Mouse (Mus musculus) liver, embryonic 14.5 days (tissue): Measurements from ENCODE around the gene Gm20458. TPM values are rescaled to one million over a fixed set of nuclear protein-coding genes. Genes with fewer than 3 reads are reported as not detected.

Source experiments
- ATAC-seq: fragments of 200-750 bp; cut with Nextera tagmentation; 2 replicates; pipeline ENCODE4 v1.8.0; 2017; ENCODE audit warnings: moderate number of reproducible peaks, mild to moderate bottlenecking, moderate library complexity; ENCODE audit not compliant: insufficient read depth
- DNase-seq, 3 experiments: peaks; one replicate each; pipeline ENCODE4 v3.0.0-alpha.2; 2012 to 2013; ENCODE audit warnings: low read depth in 3 of 3, low spot score in 3 of 3
- H3K27ac ChIP-seq: fragments of 300-500 bp; sonication (generic); 2 replicates; pipeline ENCODE4 v1.5.1; 2014; ENCODE audit warnings: moderate library complexity, mild to moderate bottlenecking, control low read depth, inconsistent platforms
- H3K27me3 ChIP-seq: fragments of 300-500 bp; sonication (generic); 2 replicates; pipeline ENCODE4 v1.6.1; 2014; ENCODE audit warnings: mild to moderate bottlenecking, low read length, moderate library complexity; ENCODE audit not compliant: control insufficient read depth, insufficient read depth
- H3K36me3 ChIP-seq: fragments of 300-500 bp; sonication (generic); replicated peaks from 2 replicates; pipeline ENCODE4 v1.6.1; 2014; ENCODE audit warnings: low read depth; ENCODE audit not compliant: control insufficient read depth, insufficient read depth
- H3K4me1 ChIP-seq, 2 experiments: fragments of 200-500 bp in 1 of 2; fragments of 300-500 bp in 1 of 2; sonication (generic) in 1 of 2; replicated peaks; 2 replicates each; pipeline ENCODE4 v1.6.1; 2012 to 2014; ENCODE audit warnings: antibody characterized with exemption in 1 of 2, inconsistent platforms in 1 of 2, low read length in 1 of 2; ENCODE audit not compliant: control insufficient read depth in 2 of 2, insufficient read depth in 2 of 2
- H3K4me2 ChIP-seq: fragments of 300-500 bp; sonication (generic); 2 replicates; pipeline ENCODE4 v1.6.1; 2014; ENCODE audit warnings: low read depth, mild to moderate bottlenecking, control low read depth, moderate library complexity
- H3K4me3 ChIP-seq, 2 experiments: fragments of 200-500 bp in 1 of 2; fragments of 300-500 bp in 1 of 2; sonication (generic) in 1 of 2; 2 replicates each; pipeline ENCODE4 v1.5.1; 2012 to 2014; ENCODE audit warnings: low read depth in 2 of 2, low read length in 2 of 2, mild to moderate bottlenecking in 2 of 2, control low read depth in 1 of 2, inconsistent platforms in 1 of 2, moderate library complexity in 1 of 2; ENCODE audit not compliant: insufficient read depth in 1 of 2
- H3K9ac ChIP-seq: fragments of 300-500 bp; sonication (generic); replicated peaks from 2 replicates; pipeline ENCODE4 v1.6.1; 2014; ENCODE audit warnings: mild to moderate bottlenecking, control low read depth, moderate library complexity
- H3K9me3 ChIP-seq: fragments of 300-500 bp; sonication (generic); 2 replicates; pipeline ENCODE4 v1.6.1; 2016; ENCODE audit warnings: low read length, mixed read lengths; ENCODE audit not compliant: control insufficient read depth
- CTCF ChIP-seq: IDR thresholded peaks from 2 replicates; pipeline ENCODE4 v1.5.1; 2016; ENCODE audit warnings: antibody characterized with exemption, low read depth, control low read depth
- EP300 ChIP-seq: IDR thresholded peaks from 2 replicates; pipeline ENCODE4 v1.6.1; 2016; ENCODE audit warnings: antibody characterized with exemption, low read depth
- WGBS: fragments of 180-500 bp; shearing (Covaris S2); extraction: QIAGEN DNeasy Blood & Tissue Kit; methylation state at CpG from one replicate; pipeline ENCODE4 v1.1.7; 2014; ENCODE audit not compliant: insufficient replicate concordance; 5-methylcytosine and 5-hydroxymethylcytosine counted together
- polyA plus RNA-seq, 2 experiments: library from polyadenylated mRNA; depleted of rRNA in 1 of 2; stranded (reverse) in 1 of 2; unstranded in 1 of 2; fragments of >200 nt; fragmentation: Nextera tagmentation in 1 of 2; extraction: Ambion mirVana in 1 of 2; gene quantifications; 2 replicates each; pipeline versions ENCODE4 v1.2.1 to v1.2.3; 2012 to 2014

Gene Gm20458
- polyA plus RNA-seq, 2 experiments = 0.13 to 1.9 TPM

GRCm38 (mm10) chr2:164522280-164522679 lies 61.5 kb downstream of the Gm20458 start:
- TF ChIP-seq EP300 = no peak
- TF ChIP-seq CTCF = no peak
- 13% methylated on average over 8 of the region's 8 CpGs for WGBS
- Histone ChIP-seq H3K4me3 (no peak overlapping the region), H3K4me2 (no peak overlapping the region), H3K9ac (no peak overlapping the region), H3K27me3 (no peaks in the 10 kb centered on the region), H3K4me1 (no peaks in the 10 kb centered on the region; a peak in 1 of 4 replicates), H3K27ac (no peak overlapping the region), H3K36me3 (no peaks in the 10 kb centered on the region), H3K9me3 (no peaks in the 10 kb centered on the region)
- no peak for ATAC-seq
- no peak for DNase-seq

- no peak overlapping the region for H3K27ac ChIP-seq
These were observed 62.6 kb downstream of the Gm20458 start for GRCm38 (mm10) chr2:164523301-164523773.

DNA sequence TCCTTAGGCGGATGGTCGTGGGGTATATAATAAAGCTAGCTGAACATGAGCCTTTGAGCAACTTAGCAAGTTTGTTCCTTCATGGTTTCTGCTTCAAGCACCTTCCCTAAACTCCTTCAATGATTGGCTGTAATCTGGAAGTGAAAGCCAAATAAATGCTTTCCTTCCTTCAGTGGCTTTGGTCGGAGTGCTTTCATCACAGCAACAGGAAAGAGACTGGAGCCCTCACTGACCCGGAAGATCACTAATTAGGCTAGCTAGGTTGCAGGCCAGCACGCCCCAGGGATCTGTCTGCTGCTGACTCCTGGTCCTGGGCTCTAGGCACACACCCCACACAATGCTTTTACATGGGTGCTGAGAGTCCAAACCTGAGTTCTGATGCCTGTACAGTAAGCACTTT lies 67.8 kb downstream of the Gm20458 start:
- TF ChIP-seq CTCF (no peak), EP300 (no peak)
- H3K27me3 ChIP-seq = no peaks in the 10 kb centered on the region
- H3K4me2 ChIP-seq = no peak overlapping the region
- no peak for DNase-seq
- H3K27ac ChIP-seq = no peak overlapping the region
- no peak overlapping the region for H3K9ac ChIP-seq
- H3K9me3 ChIP-seq = no peaks in the 10 kb centered on the region
- no peak overlapping the region for H3K4me3 ChIP-seq
- H3K4me1 ChIP-seq = 0 out of 4 replicates have a peak, but pooled peaks cover 0 to 1% of the 10 kb centered on the region in 2 experiments
- 36% methylated on average over 5 of the region's 5 CpGs for WGBS
- no peaks in the 10 kb centered on the region for H3K36me3 ChIP-seq
- ATAC-seq = no peak

More at GRCm38 (mm10) chr2:164523301-164523773, 62.6 kb downstream of the Gm20458 start:
- H3K9ac ChIP-seq = no peak overlapping the region
- WGBS = 52% methylated on average over 10 of the region's 10 CpGs
- H3K27me3 ChIP-seq = no peaks in the 10 kb centered on the region
- no peaks in the 10 kb centered on the region; a peak in 1 of 4 replicates for H3K4me1 ChIP-seq
- DNase-seq = no peak
- TF ChIP-seq EP300 (no peak), CTCF (no peak)
- H3K36me3 ChIP-seq = no peaks in the 10 kb centered on the region
- no peak overlapping the region for H3K4me3 ChIP-seq
- H3K9me3 ChIP-seq = no peaks in the 10 kb centered on the region
- no peak overlapping the region for H3K4me2 ChIP-seq
- no peak for ATAC-seq

DNA sequence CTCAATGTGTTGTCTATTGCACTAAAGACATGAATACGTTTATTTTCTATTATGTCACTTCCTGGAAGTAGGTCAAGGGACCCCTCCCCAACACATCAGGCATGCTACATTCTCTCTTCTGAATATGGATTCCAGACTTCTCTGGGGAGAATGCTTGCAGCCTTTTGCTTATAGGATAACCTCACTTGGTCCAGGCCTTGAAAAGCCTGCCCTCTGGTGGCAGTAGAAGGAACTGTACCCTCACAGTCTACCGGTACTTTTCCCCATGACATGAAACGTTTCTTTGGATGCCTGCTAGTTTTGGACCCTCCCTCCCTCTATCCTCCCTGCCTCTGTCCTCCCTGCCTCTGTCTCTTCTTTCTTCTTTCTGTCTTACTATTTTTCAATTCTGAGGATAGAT lies 70.4 kb downstream of the Gm20458 start:
- Histone ChIP-seq H3K36me3 (no peaks in the 10 kb centered on the region), H3K27ac (no peak overlapping the region), H3K4me2 (no peak overlapping the region), H3K27me3 (no peaks in the 10 kb centered on the region), H3K4me3 (no peak overlapping the region), H3K4me1 (0 out of 4 replicates have a peak, but pooled peaks cover 0 to 1% of the 10 kb centered on the region in 2 experiments), H3K9me3 (no peaks in the 10 kb centered on the region), H3K9ac (no peak overlapping the region)
- DNase-seq = peak in 1 of 3 experiments; percentile 17
- WGBS = 7% methylated on average over 3 of the region's 3 CpGs
- TF ChIP-seq EP300 (no peak), CTCF (peak; percentile 91)
- no peak for ATAC-seq

DNA sequence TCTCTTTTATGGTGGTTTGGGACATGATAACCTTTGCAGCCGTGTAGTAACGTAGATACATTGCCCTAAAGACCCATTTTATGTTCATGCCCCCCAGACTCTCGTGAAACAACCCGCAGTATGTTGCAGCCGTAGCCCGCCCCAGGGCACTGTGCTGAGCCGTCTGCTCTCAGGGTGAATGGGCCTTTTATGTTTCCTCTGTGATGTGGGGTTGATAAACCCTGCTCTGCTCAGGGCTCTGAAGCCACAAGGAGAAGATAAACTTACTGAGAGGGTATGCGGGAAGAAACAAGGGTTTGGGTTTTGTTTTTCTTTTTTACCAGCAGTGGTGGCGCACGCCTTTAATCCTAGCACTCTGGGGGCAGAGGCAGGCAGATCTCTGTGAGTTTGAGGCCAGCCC lies 73.5 kb downstream of the Gm20458 start:
- H3K4me1 ChIP-seq = 0 out of 4 replicates have a peak, but pooled peaks cover 0 to 1% of the 10 kb centered on the region in 2 experiments
- H3K9ac ChIP-seq = no peak overlapping the region
- no peaks in the 10 kb centered on the region for H3K36me3 ChIP-seq
- WGBS = 41% methylated on average over 10 of the region's 10 CpGs
- H3K27ac ChIP-seq = no peak overlapping the region
- no peak overlapping the region for H3K4me2 ChIP-seq
- no peak for TF ChIP-seq CTCF
- TF ChIP-seq EP300 = no peak
- ATAC-seq = no peak
- no peaks in the 10 kb centered on the region for H3K9me3 ChIP-seq
- DNase-seq = no peak
- H3K4me3 ChIP-seq = no peak overlapping the region
- no peaks in the 10 kb centered on the region for H3K27me3 ChIP-seq
